Mouse (Mus musculus): ENCODE measurements around the gene March5. TPM values are rescaled to one million over a fixed set of nuclear protein-coding genes. Genes with fewer than 3 reads are reported as not detected.
"Not testable (repeated sequence)": the region's sequence is repeated elsewhere in the genome, so short reads cannot be mapped to it uniquely, and the experiment has no call there.

March5 gene
- polyA plus RNA-seq, 1 experiment from 2014 or later: 151 TPM

- no peak overlapping the region for H3K9ac ChIP-seq
- H3K27ac ChIP-seq: no peak overlapping the region
- peaks cover 36% of the 10 kb centered on the region for H3K36me3 ChIP-seq
- peaks cover 16% of the 10 kb centered on the region for H3K4me1 ChIP-seq
- no peaks in the 10 kb centered on the region for H3K27me3 ChIP-seq
- H3K4me3 ChIP-seq: no peak overlapping the region
- 97% methylated on average over 3 of the region's 3 CpGs for WGBS
- ATAC-seq (ENCODE audit: low FRiP score): no peak
- H3K9me3 ChIP-seq (replicated peaks): no peaks in the 10 kb centered on the region
- no peak overlapping the region for H3K4me2 ChIP-seq (replicated peaks)
Observed at GRCm38 (mm10) chr19:37211416-37211815, 4.1 kb downstream of the March5 start.

- peaks cover 1% of the 10 kb centered on the region for H3K4me1 ChIP-seq
- peaks cover 64% of the 10 kb centered on the region for H3K36me3 ChIP-seq
- H3K4me2 ChIP-seq (replicated peaks): no peak overlapping the region
- H3K27me3 ChIP-seq: no peaks in the 10 kb centered on the region
- no peaks in the 10 kb centered on the region for H3K9me3 ChIP-seq (replicated peaks)
- ATAC-seq (ENCODE audit: low FRiP score): no peak
- no peak overlapping the region for H3K9ac ChIP-seq
- H3K27ac ChIP-seq: no peak overlapping the region
- H3K4me3 ChIP-seq: no peak overlapping the region
- WGBS: 89% methylated on average over 2 of the region's 2 CpGs
Observed at GRCm38 (mm10) chr19:37214711-37215110, 7.4 kb downstream of the March5 start.

GRCm38 (mm10) chr19:37225197-37225862 is 18.0 kb downstream of the March5 start:
- no peaks in the 10 kb centered on the region for H3K4me1 ChIP-seq
- H3K27me3 ChIP-seq: no peaks in the 10 kb centered on the region
- no peak overlapping the region for H3K4me2 ChIP-seq (replicated peaks)
- no peak for ATAC-seq (ENCODE audit: low FRiP score)
- H3K4me3 ChIP-seq: no peak overlapping the region
- no peak overlapping the region for H3K9ac ChIP-seq
- WGBS: 84% methylated on average over 6 of the region's 6 CpGs
- H3K9me3 ChIP-seq (replicated peaks): no peaks in the 10 kb centered on the region
- peaks cover 27% of the 10 kb centered on the region for H3K36me3 ChIP-seq
- H3K27ac ChIP-seq: no peak overlapping the region

- ATAC-seq (ENCODE audit: low FRiP score); H3K4me1 ChIP-seq; H3K4me2 ChIP-seq (replicated peaks); H3K27ac ChIP-seq; H3K4me3 ChIP-seq; H3K9ac ChIP-seq; H3K36me3 ChIP-seq; H3K9me3 ChIP-seq (replicated peaks): not testable (repeated sequence)
- 80% methylated on average over 9 of the region's 9 CpGs for WGBS
- H3K27me3 ChIP-seq: peaks cover 33% of the 10 kb centered on the region
Observed at GRCm38 (mm10) chr19:37232598-37232997, 25.3 kb downstream of the March5 start.

GRCm38 (mm10) chr19:37233561-37234539 is 26.5 kb downstream of the March5 start:
- peak overlapping the region; percentile 78 for H3K4me2 ChIP-seq (replicated peaks)
- H3K9me3 ChIP-seq (replicated peaks): no peaks in the 10 kb centered on the region
- H3K27me3 ChIP-seq: peaks cover 36% of the 10 kb centered on the region
- H3K27ac ChIP-seq: no peak overlapping the region
- 5% methylated on average over 63 of the region's 63 CpGs for WGBS
- H3K36me3 ChIP-seq: no peaks in the 10 kb centered on the region
- peak; percentile 71 for ATAC-seq (ENCODE audit: low FRiP score)
- H3K4me3 ChIP-seq: peak overlapping the region; percentile 37
- H3K9ac ChIP-seq: peak overlapping the region; percentile 58
- peaks cover 12% of the 10 kb centered on the region for H3K4me1 ChIP-seq

- Histone ChIP-seq H3K9me3 (replicated peaks) (no peaks in the 10 kb centered on the region), H3K27me3 (peaks cover 36% of the 10 kb centered on the region), H3K36me3 (no peaks in the 10 kb centered on the region), H3K4me2 (replicated peaks) (no peak overlapping the region), H3K4me1 (peaks cover 12% of the 10 kb centered on the region), H3K27ac (no peak overlapping the region), H3K4me3 (no peak overlapping the region), H3K9ac (no peak overlapping the region)
- no peak for ATAC-seq (ENCODE audit: low FRiP score)
- 62% methylated on average over 8 of the region's 8 CpGs for WGBS
Observed at GRCm38 (mm10) chr19:37235818-37236217, 28.5 kb downstream of the March5 start.

GRCm38 (mm10) chr19:37237306-37237705 is 30.0 kb downstream of the March5 start:
- 52% methylated on average over 5 of the region's 5 CpGs for WGBS
- no peaks in the 10 kb centered on the region for H3K9me3 ChIP-seq (replicated peaks)
- no peak for ATAC-seq (ENCODE audit: low FRiP score)
- H3K4me3 ChIP-seq: no peak overlapping the region
- H3K27ac ChIP-seq: no peak overlapping the region
- no peaks in the 10 kb centered on the region for H3K36me3 ChIP-seq
- H3K4me1 ChIP-seq: peaks cover 12% of the 10 kb centered on the region
- H3K9ac ChIP-seq: no peak overlapping the region
- H3K27me3 ChIP-seq: peaks cover 36% of the 10 kb centered on the region
- no peak overlapping the region for H3K4me2 ChIP-seq (replicated peaks)

GRCm38 (mm10) chr19:37237712-37238437 is 30.5 kb downstream of the March5 start:
- Histone ChIP-seq H3K4me3 (no peak overlapping the region), H3K9ac (no peak overlapping the region), H3K27ac (no peak overlapping the region), H3K36me3 (no peaks in the 10 kb centered on the region), H3K9me3 (replicated peaks) (no peaks in the 10 kb centered on the region), H3K27me3 (peaks cover 33% of the 10 kb centered on the region), H3K4me1 (peaks cover 12% of the 10 kb centered on the region), H3K4me2 (replicated peaks) (no peak overlapping the region)
- WGBS: 12% methylated on average over 15 of the region's 15 CpGs
- ATAC-seq (ENCODE audit: low FRiP score): no peak

GRCm38 (mm10) chr19:37238651-37239050 is 31.3 kb downstream of the March5 start:
- H3K4me3 ChIP-seq: no peak overlapping the region
- WGBS: 20% methylated on average over 7 of the region's 7 CpGs
- no peak overlapping the region for H3K4me2 ChIP-seq (replicated peaks)
- peaks cover 12% of the 10 kb centered on the region for H3K4me1 ChIP-seq
- H3K36me3 ChIP-seq: no peaks in the 10 kb centered on the region
- no peak overlapping the region for H3K9ac ChIP-seq
- no peak for ATAC-seq (ENCODE audit: low FRiP score)
- no peak overlapping the region for H3K27ac ChIP-seq
- H3K9me3 ChIP-seq (replicated peaks): no peaks in the 10 kb centered on the region
- peaks cover 27% of the 10 kb centered on the region for H3K27me3 ChIP-seq

GRCm38 (mm10) chr19:37239096-37239495 is 31.8 kb downstream of the March5 start:
- peaks cover 23% of the 10 kb centered on the region for H3K27me3 ChIP-seq
- H3K4me2 ChIP-seq (replicated peaks): no peak overlapping the region
- no peaks in the 10 kb centered on the region for H3K9me3 ChIP-seq (replicated peaks)
- no peak overlapping the region for H3K4me3 ChIP-seq
- H3K36me3 ChIP-seq: no peaks in the 10 kb centered on the region
- peaks cover 9% of the 10 kb centered on the region for H3K4me1 ChIP-seq
- H3K27ac ChIP-seq: no peak overlapping the region
- WGBS: 35% methylated on average over 4 of the region's 4 CpGs
- H3K9ac ChIP-seq: no peak overlapping the region
- ATAC-seq (ENCODE audit: low FRiP score): no peak

GRCm38 (mm10) chr19:37241201-37241600 is 33.9 kb downstream of the March5 start:
- ATAC-seq (ENCODE audit: low FRiP score): no peak
- no peak overlapping the region for H3K4me3 ChIP-seq
- no peaks in the 10 kb centered on the region for H3K36me3 ChIP-seq
- whole genome bisulfite sequencing: 70% methylated on average over 5 of the region's 5 CpGs
- no peak overlapping the region for H3K27ac ChIP-seq
- H3K27me3 ChIP-seq: peaks cover 2% of the 10 kb centered on the region; the same call in 1 of the 2 replicates
- H3K4me1 ChIP-seq: peaks cover 8% of the 10 kb centered on the region
- H3K9me3 ChIP-seq (replicated peaks): no peaks in the 10 kb centered on the region
- H3K9ac ChIP-seq: no peak overlapping the region
- H3K4me2 ChIP-seq (replicated peaks): no peak overlapping the region

GRCm38 (mm10) chr19:37242707-37243106 is 35.4 kb downstream of the March5 start:
- ATAC-seq (ENCODE audit: low FRiP score): no peak
- Histone ChIP-seq H3K4me2 (replicated peaks) (no peak overlapping the region), H3K27ac (no peak overlapping the region), H3K36me3 (no peaks in the 10 kb centered on the region), H3K9me3 (replicated peaks) (no peaks in the 10 kb centered on the region), H3K9ac (no peak overlapping the region), H3K4me3 (no peak overlapping the region), H3K27me3 (0 out of 2 replicates have a peak, but pooled peaks cover 2% of the 10 kb centered on the region), H3K4me1 (peaks cover 8% of the 10 kb centered on the region)
- 59% methylated on average over 2 of the region's 2 CpGs for WGBS
